Mouse (Mus musculus): ENCODE results near the gene Cd3d.

- TF ChIP-seq POLR2A (IDR thresholded peaks at IDR 0.05; ENCODE audit: control insufficient read depth, extremely low read depth, insufficient read depth, low read length, poor library complexity) (no peak), CTCF (IDR thresholded peaks at IDR 0.05; ENCODE audit: borderline replicate concordance, control insufficient read depth, extremely low read depth, insufficient read depth, low read length, poor library complexity) (no peak)
Measured at GRCm38 (mm10) chr9:44982531-44982930, 945 bp downstream of the Cd3d start.
